Mouse (Mus musculus) pancreas, adult 10 weeks (tissue): ENCODE measurements around the gene Dpf1. TPM values are rescaled to one million over a fixed set of nuclear protein-coding genes. Genes with fewer than 3 reads are reported as not detected.

ENCODE experiments used
- polyA plus RNA-seq: library from polyadenylated mRNA; stranded (reverse); fragments of 350-450 nt; fragmentation: Illumina TruSeq; extraction: RNeasy Lipid Tissue Mini Kit (QIAGEN cat#74804); gene quantifications from one replicate; pipeline ENCODE4 v1.2.3, GENCODE M21; 2015; ENCODE audit warnings: low read depth, low replicate concordance; ENCODE audit not compliant: insufficient read depth

The Dpf1 gene
- 1.6 TPM for polyA plus RNA-seq

GRCm38 (mm10) chr7:29303738-29304462 lies at the start of gene Dpf1:
Gene Dpf1, plus strand, starts transcription at chr7:29303951.

GRCm38 (mm10) chr7:29281201-29282073 lies 22.3 kb upstream of the Dpf1 start, which contains the start of gene Spint2:
Gene Spint2, minus strand, starts transcription at chr7:29281912.

GRCm38 (mm10) chr7:29288942-29289638 lies 14.7 kb upstream of the Dpf1 start, which contains the start of gene Ppp1r14a:
Gene Ppp1r14a, plus strand, starts transcription at chr7:29289308.

Other genes starting within 250 kb of the Dpf1 start
- gene Ryr1, start 178.8 kb upstream of the Dpf1 start, polyA plus RNA-seq = not detected
- gene Rasgrp4, start 169.1 kb upstream of the Dpf1 start, polyA plus RNA-seq = 1.4 TPM
- gene Fam98c, start 147.7 kb upstream of the Dpf1 start, polyA plus RNA-seq = 14.6 TPM
- 2.3 TPM for gene Ggn, start 133.7 kb upstream of the Dpf1 start, polyA plus RNA-seq
- 1.4 TPM for gene Spred3, start 133.5 kb upstream of the Dpf1 start, polyA plus RNA-seq
- 32.7 TPM for gene Psmd8, start 123.2 kb upstream of the Dpf1 start, polyA plus RNA-seq
- 0.55 TPM for gene Catsperg1, start 89.9 kb upstream of the Dpf1 start, polyA plus RNA-seq
- 2.9 TPM for gene Kcnk6, start 71.4 kb upstream of the Dpf1 start, polyA plus RNA-seq
- gene Yif1b, start 65.6 kb upstream of the Dpf1 start, polyA plus RNA-seq = 15.3 TPM
- not detected for gene 2200002D01Rik, start 55.5 kb upstream of the Dpf1 start, polyA plus RNA-seq
- gene Spint2, start 22.0 kb upstream of the Dpf1 start, polyA plus RNA-seq = 98.5 TPM
- 6.3 TPM for gene Ppp1r14a, start 14.6 kb upstream of the Dpf1 start, polyA plus RNA-seq
- 9.9 TPM for gene Sipa1l3, start 214.7 kb downstream of the Dpf1 start, polyA plus RNA-seq